ENCODE assay signal across 18 mouse cellular contexts in the genomic region with DNA sequence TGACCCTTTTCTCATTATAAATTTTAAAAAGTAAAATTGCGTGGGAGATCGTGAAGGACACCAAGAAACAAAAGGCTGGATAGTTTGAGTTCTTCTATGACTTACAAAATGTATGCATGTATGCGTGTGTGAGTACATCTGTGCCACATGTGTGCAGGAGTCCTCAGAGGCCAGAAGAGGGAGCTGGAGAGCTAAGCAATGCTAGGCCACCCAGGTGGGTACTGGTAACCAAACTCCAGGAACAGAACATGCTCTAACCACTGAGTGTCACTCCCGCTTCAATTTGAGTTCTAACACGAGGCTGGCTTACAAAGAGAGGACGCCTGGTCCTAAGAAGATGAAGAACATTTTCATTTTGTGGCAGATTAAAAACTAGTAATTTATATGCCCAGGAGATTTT.
DNase-seq lines count a peak whose midpoint lies in the region; ATAC-seq and TF ChIP-seq lines count a peak whose summit lies in the region.
"Had no signal": no experiment of that assay in that cellular context is flagged by ENCODE, and none has a peak within 500 bp of the region (broad histone marks: within the 10 kb centered on the region; RNA-seq: fewer than 3 reads in every experiment).

No protein-coding gene starts in this region.

- no peaks in the 10 kb centered on the region for H3K27me3 ChIP-seq in intestine, postnatal 0 days (replicated peaks; ENCODE audit: control insufficient read depth, insufficient read depth, low read length)
- H3K27me3 ChIP-seq in intestine, embryonic 16.5 days (replicated peaks; ENCODE audit: control insufficient read depth, insufficient read depth, low read length), result no peaks in the 10 kb centered on the region
- no peaks in the 10 kb centered on the region for H3K27me3 ChIP-seq in midbrain, postnatal 0 days (ENCODE audit: insufficient read depth, low read length)
- no peaks in the 10 kb centered on the region for H3K27me3 ChIP-seq in midbrain, embryonic 10.5 days (ENCODE audit: low read depth, poor library complexity, severe bottlenecking)
- H3K27me3 ChIP-seq: embryonic facial prominence, embryonic 12.5 days; kidney, embryonic 15.5 days had no signal

- no peak overlapping the region for H3K4me3 ChIP-seq in intestine, postnatal 0 days (ENCODE audit: low read depth, low read length)
- H3K4me3 ChIP-seq in intestine, embryonic 16.5 days (ENCODE audit: low read length), result no peak overlapping the region
- no peak overlapping the region for H3K4me3 ChIP-seq in midbrain, postnatal 0 days (ENCODE audit: low read depth, low read length)
- no peak overlapping the region for H3K4me3 ChIP-seq in midbrain, embryonic 10.5 days
- no peak overlapping the region for H3K4me3 ChIP-seq in bone marrow, adult 2 months (replicated peaks; ENCODE audit: control insufficient read depth, low read depth, low read length)
- H3K4me3 ChIP-seq: embryonic facial prominence, embryonic 12.5 days; forebrain, embryonic 10.5 days; kidney, embryonic 15.5 days had no signal

- H3K27ac ChIP-seq in intestine, postnatal 0 days (ENCODE audit: low read depth, low read length), result no peak overlapping the region
- H3K27ac ChIP-seq in intestine, embryonic 16.5 days (ENCODE audit: low read length), result no peak overlapping the region
- H3K27ac ChIP-seq in midbrain, postnatal 0 days (ENCODE audit: low read depth, low read length), result no peak overlapping the region
- H3K27ac ChIP-seq in midbrain, embryonic 10.5 days (replicated peaks), result no peak overlapping the region
- no peak overlapping the region for H3K27ac ChIP-seq in bone marrow, adult 2 months (ENCODE audit: control insufficient read depth, insufficient read depth, low read depth, low read length, poor library complexity)
- H3K27ac ChIP-seq: embryonic facial prominence, embryonic 12.5 days; forebrain, embryonic 10.5 days; kidney, embryonic 15.5 days had no signal

- no peak overlapping the region for H3K4me2 ChIP-seq in intestine, postnatal 0 days (replicated peaks; ENCODE audit: low read depth)
- H3K4me2 ChIP-seq in intestine, embryonic 16.5 days (ENCODE audit: low read depth, low read length), result no peak overlapping the region
- H3K4me2 ChIP-seq in midbrain, postnatal 0 days (ENCODE audit: low read depth, low read length, poor library complexity, severe bottlenecking), result no peak overlapping the region
- H3K4me2 ChIP-seq: embryonic facial prominence, embryonic 12.5 days; kidney, embryonic 15.5 days; midbrain, embryonic 11.5 days had no signal

- no peaks in the 10 kb centered on the region for H3K9me3 ChIP-seq in intestine, postnatal 0 days (ENCODE audit: control insufficient read depth)
- H3K9me3 ChIP-seq in intestine, embryonic 16.5 days (ENCODE audit: control insufficient read depth, low read length), result no peaks in the 10 kb centered on the region
- no peaks in the 10 kb centered on the region for H3K9me3 ChIP-seq in midbrain, postnatal 0 days (ENCODE audit: low read length)
- no peaks in the 10 kb centered on the region for H3K9me3 ChIP-seq in midbrain, embryonic 10.5 days (replicated peaks)
- H3K9me3 ChIP-seq: embryonic facial prominence, embryonic 12.5 days; forebrain, embryonic 10.5 days; kidney, embryonic 15.5 days had no signal

- peak; percentile 7 for DNase-seq in CD4-positive, CD25-positive, alpha-beta regulatory T cell, adult 2 months (ENCODE audit: low read depth, low spot score)
- no peak for DNase-seq in midbrain, postnatal 0 days (ENCODE audit: low spot score)
- DNase-seq in midbrain, embryonic 10.5 days (ENCODE audit: low spot score), result no peak
- DNase-seq in adrenal gland, postnatal 36 days, result no peak
- DNase-seq: cerebellum, postnatal 36 days; heart, adult 18-20 months; heart, postnatal 14 days; lung, postnatal 10 days; retina, postnatal 1 day had no signal

- H3K9ac ChIP-seq in intestine, postnatal 0 days (ENCODE audit: low read depth, low read length), result no peak overlapping the region
- no peak overlapping the region for H3K9ac ChIP-seq in intestine, embryonic 16.5 days (ENCODE audit: low read depth, low read length)
- H3K9ac ChIP-seq in midbrain, postnatal 0 days (replicated peaks; ENCODE audit: low read length, poor library complexity, severe bottlenecking), result no peak overlapping the region
- H3K9ac ChIP-seq: embryonic facial prominence, embryonic 12.5 days; kidney, embryonic 15.5 days had no signal

- no peak for TF ChIP-seq POLR2A in bone marrow, adult 2 months (IDR thresholded peaks at IDR 0.05; ENCODE audit: borderline replicate concordance, control insufficient read depth, low read depth, low read length)

- no peaks in the 10 kb centered on the region for H3K36me3 ChIP-seq in intestine, postnatal 0 days (ENCODE audit: control insufficient read depth, insufficient read depth)
- no peaks in the 10 kb centered on the region for H3K36me3 ChIP-seq in intestine, embryonic 16.5 days (ENCODE audit: control insufficient read depth, insufficient read depth, low read length)
- no peaks in the 10 kb centered on the region for H3K36me3 ChIP-seq in midbrain, postnatal 0 days (ENCODE audit: insufficient read depth, low read length)
- H3K36me3 ChIP-seq in midbrain, embryonic 10.5 days, result no peaks in the 10 kb centered on the region
- H3K36me3 ChIP-seq: embryonic facial prominence, embryonic 12.5 days; forebrain, embryonic 10.5 days; kidney, embryonic 15.5 days had no signal

- H3K4me1 ChIP-seq in intestine, postnatal 0 days (replicated peaks; ENCODE audit: control insufficient read depth, insufficient read depth, low read length), result no peaks in the 10 kb centered on the region
- peaks cover 3% of the 10 kb centered on the region; the same call in 1 of the 2 replicates for H3K4me1 ChIP-seq in intestine, embryonic 16.5 days (ENCODE audit: control insufficient read depth, insufficient read depth, low read length)
- H3K4me1 ChIP-seq in midbrain, postnatal 0 days (ENCODE audit: insufficient read depth, low read length), result no peaks in the 10 kb centered on the region
- H3K4me1 ChIP-seq in midbrain, embryonic 10.5 days, result no peaks in the 10 kb centered on the region
- no peaks in the 10 kb centered on the region for H3K4me1 ChIP-seq in bone marrow, adult 2 months (ENCODE audit: control insufficient read depth, insufficient read depth, low read length)
- H3K4me1 ChIP-seq: forebrain, embryonic 10.5 days had no signal

- WGBS in intestine, postnatal 0 days, result 97% methylated on average over 6 of the region's 6 CpGs
- 91% methylated on average over 6 of the region's 6 CpGs for WGBS in intestine, embryonic 16.5 days
- 94% methylated on average over 6 of the region's 6 CpGs for WGBS in midbrain, postnatal 0 days
- 89% methylated on average over 6 of the region's 6 CpGs for WGBS in midbrain, embryonic 10.5 days
- WGBS in bone marrow, adult 2 months, result 81% methylated on average over 6 of the region's 6 CpGs

- TF ChIP-seq CTCF in intestine, postnatal 0 days (IDR thresholded peaks at IDR 0.05; ENCODE audit: low read depth), result peak; percentile 55
- TF ChIP-seq CTCF in midbrain, postnatal 0 days (IDR thresholded peaks at IDR 0.05), result peak; percentile 34; the same call in 1 of the 2 replicates
- TF ChIP-seq CTCF in bone marrow, adult 2 months (IDR thresholded peaks at IDR 0.05; ENCODE audit: control insufficient read depth, insufficient read depth, low read length), result peak; percentile 36; the same call in 1 of the 2 replicates

- no peak for ATAC-seq in CD4-positive, CD25-positive, alpha-beta regulatory T cell, adult 4 months
- ATAC-seq in intestine, postnatal 0 days, result no peak
- ATAC-seq in intestine, embryonic 16.5 days, result no peak
- no peak for ATAC-seq in midbrain, postnatal 0 days (ENCODE audit: low FRiP score)
- ATAC-seq: hindbrain, embryonic 16.5 days had no signal
